Mouse (Mus musculus): ENCODE measurements around the gene Cdk14.
A peak's percentile ranks its signal among the peaks of the same experiment; 100 is the strongest.
"Not testable (repeated sequence)": the region's sequence is repeated elsewhere in the genome, so short reads cannot be mapped to it uniquely, and the experiment has no call there.

Gene Cdk14

DNA sequence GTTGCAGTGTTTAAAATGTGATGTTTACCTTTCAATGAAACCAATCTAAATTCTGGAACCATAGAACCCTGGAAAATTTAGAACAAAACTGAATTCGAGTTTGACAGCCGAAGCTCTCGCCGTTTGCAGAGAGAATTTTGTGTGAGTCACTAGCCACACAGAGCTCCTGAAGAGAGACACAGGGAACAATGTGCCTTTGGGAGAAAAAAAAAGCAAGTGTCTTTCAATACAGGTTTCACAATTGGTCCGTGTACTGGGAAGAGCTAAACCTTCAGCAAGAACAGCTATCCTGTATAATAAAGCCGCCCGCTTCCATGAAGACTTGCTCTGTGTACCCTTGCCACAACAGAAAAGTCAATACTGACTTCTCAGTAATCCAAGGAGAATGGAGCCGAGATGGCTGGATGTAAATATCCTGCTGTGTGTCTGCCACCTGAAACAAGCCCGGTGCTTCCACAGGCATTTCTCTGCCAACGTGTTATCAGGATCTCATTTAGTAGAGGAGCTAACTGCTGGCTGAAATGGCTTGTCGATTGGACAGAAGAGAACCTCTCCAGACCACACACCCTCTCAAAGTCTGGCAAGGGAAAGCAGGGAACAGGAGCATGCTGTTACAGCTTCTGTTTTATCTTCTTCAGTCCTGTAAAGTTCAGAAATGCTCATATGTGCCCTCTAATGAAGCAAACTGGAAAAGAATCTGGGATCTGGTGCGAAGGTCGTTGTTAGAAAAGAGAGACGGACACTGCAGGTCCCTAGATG, 159.0 kb downstream of the Cdk14 start:
- DNase-seq: no peak

DNA sequence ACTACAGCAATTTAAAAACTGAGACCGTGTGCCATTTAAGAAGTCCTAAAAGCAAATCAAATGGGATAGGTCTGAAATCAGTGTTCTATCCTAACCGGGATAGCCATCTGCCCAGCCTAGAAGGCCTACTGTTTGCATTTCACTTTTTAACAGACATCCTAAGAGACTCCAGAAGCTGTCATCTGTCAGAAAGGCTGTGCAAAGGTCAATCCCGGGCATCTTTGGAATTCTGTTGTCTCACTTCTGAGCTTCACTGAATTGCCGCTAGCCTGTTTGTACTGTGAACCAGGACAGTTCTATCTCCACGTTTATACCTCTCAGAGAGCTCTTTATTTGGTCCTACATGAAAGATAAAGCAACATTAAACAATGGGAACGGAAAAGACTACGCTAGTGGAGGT, 159.8 kb downstream of the Cdk14 start:
- no peak for DNase-seq

DNA sequence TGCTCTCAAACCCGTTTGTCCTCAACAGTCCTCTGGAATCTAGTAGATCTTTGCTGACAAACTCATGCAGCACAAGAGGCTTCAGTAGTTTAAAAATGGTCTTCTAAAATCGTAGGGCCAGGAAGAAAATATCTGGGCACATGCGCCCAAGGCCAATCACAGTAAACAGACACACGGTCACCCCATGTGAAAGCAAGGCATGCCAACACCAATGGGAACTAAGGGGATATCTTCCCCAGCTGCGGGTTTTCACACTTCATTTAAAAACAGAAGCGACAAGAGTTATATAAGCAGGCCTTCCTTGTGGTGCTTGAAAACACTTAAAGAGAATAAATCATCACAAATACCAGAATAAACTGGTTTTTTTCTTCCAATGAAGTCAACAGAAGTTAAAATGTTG, 165.7 kb downstream of the Cdk14 start:
- no peak for DNase-seq

DNA sequence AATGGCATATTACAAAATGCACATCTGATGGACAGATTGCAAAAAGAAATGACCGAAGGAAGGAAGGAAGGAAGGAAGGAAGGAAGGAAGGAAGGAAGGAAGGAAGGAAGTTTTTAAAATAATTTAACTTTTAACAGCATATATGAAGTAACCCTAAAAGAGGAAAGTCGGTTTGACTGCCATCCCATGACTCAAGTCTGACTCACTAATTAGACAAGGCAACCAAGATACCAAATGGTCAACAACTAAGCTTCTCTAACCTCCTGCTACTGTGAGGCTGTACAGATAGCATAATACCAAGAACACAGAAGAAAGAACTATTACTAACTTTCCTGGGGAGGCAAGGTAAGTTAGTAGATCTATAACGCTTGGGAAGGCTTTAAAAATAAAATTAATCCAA, 166.9 kb downstream of the Cdk14 start:
- DNase-seq: no peak

DNA sequence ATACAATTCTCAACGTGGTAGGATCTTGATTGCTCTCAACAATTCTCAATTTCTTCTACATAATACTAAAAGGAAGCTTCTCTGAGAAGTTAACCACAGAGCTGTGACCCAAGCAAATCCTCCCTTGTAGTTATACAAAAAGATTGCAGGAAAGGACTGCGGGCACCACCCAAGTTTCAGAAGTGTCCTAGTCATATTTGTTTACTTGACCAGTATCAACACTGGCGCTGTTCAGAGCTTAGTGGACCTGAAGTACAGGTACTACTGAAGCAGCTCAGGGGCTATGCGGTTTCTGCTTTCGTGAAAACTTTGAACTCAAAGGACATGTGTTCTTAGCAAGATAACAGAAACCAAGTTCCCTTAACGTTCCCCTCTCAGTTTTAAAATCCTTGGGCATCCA, 172.4 kb downstream of the Cdk14 start:
- DNase-seq: no peak

DNA sequence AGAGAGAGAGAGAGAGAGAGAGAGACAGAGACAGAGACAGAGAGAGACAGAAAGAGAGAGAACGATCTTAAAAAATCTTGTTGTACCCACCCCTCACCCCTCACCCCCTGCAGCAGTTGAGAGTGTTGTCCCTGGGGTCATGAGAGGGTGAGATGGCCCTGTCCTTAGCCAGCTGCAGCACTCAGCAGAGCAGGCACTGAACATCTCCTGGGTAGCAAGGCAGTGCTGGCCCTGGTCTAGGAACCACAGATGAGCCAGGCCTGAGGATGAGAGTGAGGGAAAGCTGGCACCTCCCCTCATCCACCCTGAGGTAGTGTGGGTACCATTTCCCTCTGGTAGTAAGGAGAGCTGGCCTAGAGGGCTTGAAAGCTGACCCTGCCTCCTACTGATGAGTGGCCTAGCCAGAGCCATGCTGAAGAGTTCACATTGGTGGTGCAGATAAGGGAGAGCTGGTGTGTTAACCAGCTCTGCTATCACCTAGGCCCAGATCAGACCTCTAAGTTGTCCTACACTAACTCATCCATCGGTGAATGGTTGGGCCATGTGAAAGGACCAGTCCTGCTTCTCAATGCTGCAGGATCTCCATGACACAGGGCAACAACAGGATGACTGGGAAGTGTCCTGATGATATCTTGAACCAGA, 173.5 kb downstream of the Cdk14 start:
- no peak for DNase-seq

DNA sequence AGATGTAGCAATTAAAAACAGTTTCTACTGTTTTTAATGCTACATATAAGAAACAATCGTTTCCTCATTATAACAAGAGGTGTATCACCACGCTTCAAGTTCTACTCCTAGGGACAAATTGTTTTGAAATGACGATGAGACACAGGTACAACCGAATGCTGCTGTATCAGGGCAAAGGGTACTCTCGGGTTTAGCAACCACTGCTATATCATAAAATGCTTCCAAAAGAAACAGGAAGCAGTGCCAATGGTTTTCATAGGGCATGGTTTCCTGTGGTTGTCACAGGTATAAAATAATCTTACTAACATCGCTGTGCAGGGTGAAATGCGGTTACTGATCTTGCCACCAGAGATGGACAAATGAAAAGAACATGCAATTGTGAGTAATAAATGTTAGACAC, 174.9 kb downstream of the Cdk14 start:
- no peak for DNase-seq

DNA sequence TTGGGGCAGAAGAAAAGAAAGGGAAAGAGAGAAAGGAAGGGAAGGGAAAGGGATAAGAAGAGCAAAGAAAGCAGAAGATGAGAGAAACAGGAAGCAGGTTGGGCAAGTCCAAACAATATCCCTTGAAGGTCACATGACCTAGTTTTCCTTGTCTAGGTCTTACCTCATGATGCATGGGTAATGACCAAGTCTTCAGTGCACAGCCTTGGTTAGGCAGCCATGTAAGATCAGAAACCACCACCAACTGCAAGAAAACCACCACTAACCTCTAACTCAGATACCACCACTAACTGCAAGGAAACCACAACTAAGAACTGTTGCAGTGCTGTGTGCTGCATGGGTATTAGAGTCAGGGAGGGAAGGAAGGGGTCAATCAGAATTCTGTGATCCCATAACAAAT, 176.5 kb downstream of the Cdk14 start:
- DNase-seq: no peak

DNA sequence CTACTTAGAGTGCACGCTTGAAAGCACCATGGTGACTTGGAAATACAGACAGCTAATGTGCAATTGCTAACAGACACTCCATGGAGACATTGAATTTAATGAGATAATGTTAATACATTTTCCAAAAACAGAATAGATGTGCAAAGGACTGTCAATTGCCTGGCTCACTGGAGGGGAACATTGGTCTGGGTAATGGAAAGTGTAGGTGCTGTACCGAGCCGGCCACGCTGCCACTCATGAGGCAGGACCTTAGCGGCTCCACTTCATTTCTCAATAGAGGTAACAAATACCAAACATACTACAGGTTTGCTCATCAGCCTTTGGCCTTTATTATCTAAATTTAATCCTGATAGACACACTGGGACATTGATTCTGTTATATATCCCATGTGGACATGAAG, 177.4 kb downstream of the Cdk14 start:
- no peak for DNase-seq

DNA sequence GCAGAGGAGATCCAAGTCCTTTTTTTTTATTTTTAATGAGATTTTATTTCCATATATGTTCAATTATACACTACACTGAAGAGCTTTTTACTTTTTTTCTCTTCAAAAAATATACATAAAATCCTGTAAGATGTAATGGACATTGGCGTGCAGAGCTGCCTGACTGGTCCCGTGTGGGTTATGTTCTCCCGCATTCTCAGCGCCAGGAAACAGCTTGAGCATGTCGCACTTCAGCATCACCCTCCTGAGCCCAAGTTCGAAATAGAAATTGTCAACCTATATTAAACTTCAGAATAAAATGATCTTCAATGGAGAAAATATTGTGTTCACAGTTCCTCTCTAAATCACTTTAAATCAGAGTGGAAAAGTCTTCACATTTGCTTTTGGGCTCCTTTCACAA, 179.0 kb downstream of the Cdk14 start:
- DNase-seq: no peak

DNA sequence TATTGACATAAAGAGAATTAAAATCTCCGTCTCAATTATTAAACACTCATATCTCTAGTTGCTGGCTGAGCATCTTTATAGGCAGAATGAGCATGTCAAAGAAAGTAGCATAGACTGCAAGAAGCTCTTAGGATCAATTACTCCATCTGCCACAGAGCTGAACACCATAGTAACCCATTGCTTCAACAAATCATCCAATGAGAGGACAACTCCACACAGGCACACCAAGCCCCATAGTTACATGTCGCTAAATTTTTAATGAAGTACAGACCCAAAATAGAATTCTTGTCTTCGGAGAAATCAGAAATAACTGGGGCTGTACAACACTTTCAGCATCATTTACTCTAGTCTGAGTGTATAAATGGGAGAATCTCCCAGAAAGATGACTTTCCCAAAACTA, 180.0 kb downstream of the Cdk14 start:
- no peak for DNase-seq

DNA sequence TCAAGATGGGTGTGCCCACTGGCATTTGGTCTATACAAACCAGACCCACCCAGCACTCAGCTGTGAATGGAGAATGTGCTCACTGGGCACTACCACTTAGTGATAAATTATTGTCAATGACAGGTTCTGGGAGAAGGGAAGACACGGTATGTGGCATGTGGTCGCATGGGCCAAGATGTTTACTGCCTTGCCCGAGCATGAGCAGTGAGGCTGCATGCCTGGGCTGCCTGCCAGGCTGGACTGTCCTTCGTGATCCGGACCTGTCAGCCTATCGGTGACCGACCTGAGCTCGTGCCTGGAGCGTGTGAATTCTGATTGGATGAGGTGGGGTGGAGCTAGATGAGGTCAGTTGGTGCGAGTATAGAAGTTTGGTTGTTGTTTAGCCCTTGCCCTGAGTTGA, 185.2 kb downstream of the Cdk14 start:
- DNase-seq: not testable (repeated sequence)

DNA sequence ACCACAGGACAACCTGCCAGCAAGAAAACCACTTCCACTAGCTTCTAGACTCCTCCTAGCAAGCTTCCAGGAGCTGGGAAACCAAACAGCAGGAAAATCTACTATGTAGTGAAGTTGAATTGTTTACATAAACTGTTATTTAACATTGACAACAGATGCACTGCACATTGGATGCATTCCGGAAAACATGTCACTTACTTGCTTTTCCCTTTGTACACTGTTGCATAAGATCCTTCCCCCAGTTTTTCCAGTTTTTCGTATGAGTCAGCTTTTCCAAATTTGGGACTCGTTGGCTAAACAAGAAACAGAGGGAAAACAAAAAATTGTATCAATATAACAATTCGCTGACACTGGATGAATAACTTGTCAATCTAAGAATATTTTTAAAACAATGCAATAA, 193.1 kb downstream of the Cdk14 start:
- no peak for DNase-seq

DNA sequence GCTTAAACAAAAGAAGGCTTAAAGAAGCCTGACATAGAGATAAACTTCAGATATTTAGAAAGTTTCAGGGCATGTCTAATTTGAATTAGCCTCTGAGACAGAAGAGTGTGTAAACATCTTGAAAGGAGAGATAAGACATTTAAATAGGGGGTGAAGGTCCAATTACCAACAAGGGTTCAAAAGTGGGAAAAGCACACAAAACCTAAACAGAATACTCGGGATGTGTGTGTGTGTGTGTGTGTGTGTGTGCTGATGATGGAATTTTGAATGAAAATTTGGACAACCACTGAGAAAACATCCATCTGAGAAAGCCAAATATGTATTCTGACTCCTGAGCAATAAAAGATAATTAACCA, 208.4 kb downstream of the Cdk14 start:
- DNase-seq: no peak

DNA sequence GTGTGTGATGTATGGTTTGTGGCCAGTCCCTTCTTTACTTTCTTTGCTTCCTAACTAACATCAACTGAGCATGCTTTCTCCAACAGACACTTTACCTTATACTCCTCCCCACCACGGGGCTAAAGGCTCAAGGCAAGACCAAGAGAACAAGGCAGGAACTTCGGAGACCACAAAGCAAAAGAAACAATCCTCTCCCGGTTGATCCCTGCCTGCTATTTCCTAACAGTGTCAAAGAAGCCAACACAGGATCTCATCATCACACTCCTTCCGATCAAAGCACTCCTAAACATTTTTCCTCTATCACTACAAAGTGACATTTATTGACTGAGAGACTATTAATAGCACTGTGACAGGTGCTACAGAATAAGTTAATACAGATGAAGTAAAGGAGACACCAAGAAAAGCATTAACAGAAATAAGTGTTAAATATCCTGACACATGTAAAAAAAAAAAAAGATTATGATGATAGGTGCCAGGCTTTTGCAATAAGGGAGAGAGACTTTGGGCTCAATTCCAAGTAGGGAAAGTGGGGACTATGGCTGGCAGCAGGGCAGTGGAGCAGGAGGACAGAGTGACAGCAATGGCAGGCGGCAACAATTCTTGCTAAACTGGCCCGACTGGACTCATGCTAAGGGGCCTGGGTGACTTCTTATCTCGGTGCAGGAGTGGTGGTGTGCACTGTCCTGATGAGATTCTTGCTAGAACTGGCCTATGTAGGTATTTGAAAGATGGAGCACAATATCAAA, 208.9 kb downstream of the Cdk14 start:
- no peak for DNase-seq

DNA sequence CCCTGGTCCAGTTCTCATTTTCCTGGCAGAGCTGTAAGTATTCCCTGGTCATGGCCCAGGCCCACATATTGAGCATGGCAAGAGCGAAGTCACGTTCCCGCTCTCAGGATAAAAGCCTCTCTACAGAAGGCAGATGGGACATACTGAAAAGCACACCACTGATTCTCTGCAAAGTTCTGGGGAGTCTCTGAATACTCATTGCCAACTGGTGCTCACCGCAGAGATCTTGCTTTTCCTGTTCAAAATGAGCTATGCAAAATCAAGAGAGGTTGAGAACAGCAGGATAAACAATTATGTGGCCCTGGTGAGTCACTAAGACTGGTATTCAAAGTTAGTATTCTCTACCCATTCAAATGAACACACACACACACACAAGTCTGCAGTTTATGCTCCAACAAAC, 212.1 kb downstream of the Cdk14 start:
- no peak for DNase-seq

DNA sequence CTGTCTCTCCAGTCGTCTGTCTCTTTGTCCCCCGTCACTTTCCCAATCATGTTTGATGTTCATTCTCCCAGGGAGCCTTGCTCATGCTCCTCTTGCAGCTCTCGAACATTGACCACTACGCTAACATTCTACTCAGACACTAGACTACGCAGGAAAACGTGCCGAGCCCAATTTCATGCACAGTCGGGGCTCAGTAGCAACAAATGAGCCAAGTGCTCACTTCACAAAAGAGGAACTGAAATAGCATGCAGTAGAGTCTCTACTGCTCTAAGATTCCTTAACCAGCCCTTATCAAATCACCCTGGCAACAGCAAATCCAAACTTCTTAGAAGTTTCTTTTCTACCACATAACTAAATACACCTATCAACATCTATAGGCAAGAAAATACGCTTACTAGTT, 214.1 kb downstream of the Cdk14 start:
- peak; percentile 29 to 35 for DNase-seq

DNA sequence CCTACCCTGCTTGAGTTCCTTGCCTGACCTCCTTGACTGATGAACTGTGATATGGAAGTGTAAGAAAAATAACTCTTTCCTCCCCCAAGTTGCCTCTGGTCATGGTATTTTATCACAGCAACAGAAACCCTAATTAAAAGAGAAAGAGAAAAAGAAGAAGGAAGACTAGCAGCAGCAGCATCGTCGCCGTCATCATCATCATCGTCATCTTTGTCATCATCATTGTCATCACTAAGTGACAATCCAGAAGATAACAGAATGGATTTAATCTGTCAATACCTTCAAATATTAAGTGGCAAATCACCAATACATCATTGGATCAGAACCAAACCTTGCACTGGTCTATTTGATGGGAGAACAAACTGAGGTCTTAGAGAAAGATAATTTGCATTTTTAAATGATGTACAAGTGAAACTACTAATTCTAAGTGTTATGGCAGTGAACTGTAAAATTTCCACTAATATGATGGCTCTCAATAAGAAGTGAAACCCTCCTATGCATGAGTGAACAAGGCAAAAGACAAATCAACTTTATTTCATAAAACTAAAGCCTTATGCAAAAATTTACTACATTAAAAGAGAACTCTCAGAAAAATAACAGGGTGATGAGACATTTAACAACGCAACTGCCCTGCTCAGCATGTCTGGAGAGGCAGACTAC, 225.4 kb downstream of the Cdk14 start:
- peak; percentile 20 to 21 for DNase-seq

DNA sequence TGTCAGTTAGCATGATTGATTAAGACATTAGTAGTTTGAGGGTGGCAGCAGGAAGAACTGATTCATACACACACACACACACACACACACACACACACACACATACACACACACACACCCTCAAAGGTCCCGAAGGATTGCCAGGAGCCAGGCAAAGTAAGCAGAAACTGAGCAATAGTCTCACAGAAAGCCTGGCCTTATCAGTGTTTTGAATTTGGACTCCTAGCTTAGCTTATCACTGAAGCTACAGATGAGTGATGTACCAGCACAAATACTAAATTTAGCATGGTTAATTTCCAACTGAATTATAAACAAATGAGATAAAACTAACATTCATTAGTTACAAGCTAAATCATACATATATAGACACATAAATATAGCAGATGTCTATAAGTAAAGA, 230.5 kb downstream of the Cdk14 start:
- no peak for DNase-seq

DNA sequence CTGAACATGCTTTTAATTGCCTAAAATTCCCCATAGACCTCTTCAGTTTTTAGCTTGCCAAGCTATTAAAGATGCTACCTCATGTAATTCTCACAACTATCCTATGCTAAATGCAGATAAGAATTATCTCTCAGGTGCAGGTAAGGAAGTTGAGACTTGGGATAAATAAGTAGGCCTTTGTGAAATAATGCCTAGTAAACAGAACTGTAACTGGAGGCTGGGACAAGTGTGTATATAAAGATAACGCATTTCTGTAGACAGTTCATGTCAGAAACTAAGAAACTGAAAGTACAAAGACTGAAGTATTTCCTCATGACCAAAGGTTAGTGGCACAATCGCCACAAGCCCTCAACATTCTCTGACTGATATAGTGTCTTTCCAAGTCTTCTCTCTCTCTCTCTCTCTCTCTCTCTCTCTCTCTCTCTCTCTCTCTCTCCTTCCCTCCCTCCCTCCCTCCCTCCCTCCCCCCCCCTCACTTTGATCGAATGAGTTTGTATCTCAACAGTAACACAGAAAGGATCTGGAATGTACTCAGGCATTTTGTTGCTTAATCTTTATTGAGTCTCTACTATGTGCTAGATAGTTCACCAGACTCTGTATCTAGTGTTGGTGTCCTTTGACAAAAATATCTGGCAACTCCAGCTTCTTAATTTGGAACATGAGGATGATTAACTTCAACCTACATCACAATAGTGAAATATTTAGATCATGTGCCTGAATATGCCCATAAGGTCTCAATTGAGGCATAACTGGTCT, 233.9 kb downstream of the Cdk14 start:
- no peak for DNase-seq

DNA sequence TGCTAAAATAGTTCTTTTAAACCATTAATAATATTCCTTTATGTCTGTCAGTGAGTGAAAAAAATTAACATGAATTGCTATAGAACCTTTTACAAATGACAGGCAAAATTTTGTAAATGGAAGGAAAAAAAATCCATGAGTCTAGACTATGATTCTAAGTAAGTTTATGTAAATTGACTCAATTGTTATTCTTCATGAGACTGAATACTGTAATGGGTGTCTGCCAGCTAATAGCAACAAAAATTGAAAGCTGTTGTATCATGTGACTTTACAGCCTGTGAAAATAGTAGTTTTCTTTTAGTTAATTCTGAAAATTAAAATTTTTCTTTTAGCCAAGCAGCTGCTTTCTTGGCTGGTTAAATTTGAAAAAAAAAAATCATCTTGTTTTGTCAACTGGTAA, 234.6 kb downstream of the Cdk14 start:
- DNase-seq: no peak

DNA sequence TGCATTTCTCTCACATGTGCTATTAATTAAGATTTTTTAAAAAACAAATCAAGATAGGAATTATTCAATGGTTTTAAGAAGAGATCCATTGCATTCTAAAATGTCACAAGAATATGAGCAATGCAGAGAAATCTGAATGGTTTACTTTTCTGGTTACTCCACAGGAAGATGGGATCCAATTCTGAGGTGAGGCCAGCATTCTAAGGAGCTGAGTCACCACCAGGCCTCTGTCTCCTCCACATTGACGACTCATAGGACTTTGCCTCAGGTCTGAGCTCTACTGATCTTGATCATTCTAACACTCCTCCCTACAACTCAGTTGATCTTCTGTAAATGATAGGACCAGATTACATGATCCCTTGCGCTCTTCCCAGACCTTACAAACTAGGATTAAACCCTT, 239.4 kb downstream of the Cdk14 start:
- DNase-seq: no peak

DNA sequence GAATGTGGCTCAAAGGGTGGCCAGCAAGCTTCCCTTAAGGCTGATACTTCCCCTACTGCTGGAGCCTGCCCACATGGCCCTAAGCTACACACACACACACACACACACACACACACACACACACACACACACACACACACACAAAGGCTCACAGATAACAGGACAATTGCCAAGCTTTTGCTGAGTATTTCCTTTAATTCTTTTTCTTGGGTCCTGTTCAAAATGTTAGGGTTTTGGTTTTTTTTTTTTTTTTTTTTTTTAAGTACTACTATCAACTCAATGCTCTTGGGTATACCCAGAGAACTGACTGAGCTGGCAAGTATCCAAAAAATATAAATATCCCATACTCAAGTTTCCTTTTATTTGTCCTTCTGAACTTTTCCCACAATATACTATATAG, 239.8 kb downstream of the Cdk14 start:
- no peak for DNase-seq
